Mouse (Mus musculus) forebrain, postnatal 0 days (tissue): ENCODE measurements around the gene Fgd3. TPM values are rescaled to one million over a fixed set of nuclear protein-coding genes. Genes with fewer than 3 reads are reported as not detected.

Experiments used
- ATAC-seq: fragments of 200-750 bp; cut with Nextera tagmentation; 2 replicates; pipeline ENCODE4 v1.8.0; 2017; ENCODE audit warnings: mild to moderate bottlenecking, moderate library complexity
- DNase-seq: peaks from one replicate; pipeline ENCODE4 v3.0.0-alpha.2; 2015
- H3K27ac ChIP-seq: fragments of 300-500 bp; sonication (generic); 2 replicates; pipeline ENCODE4 v1.5.1; 2014; ENCODE audit warnings: low read depth, mild to moderate bottlenecking, antibody characterized with exemption, low read length, moderate library complexity, mixed read lengths
- H3K27me3 ChIP-seq: fragments of 300-500 bp; sonication (generic); 2 replicates; pipeline ENCODE4 v1.6.1; 2014; ENCODE audit warnings: mild to moderate bottlenecking, low read length, mixed read lengths; ENCODE audit not compliant: insufficient read depth
- H3K36me3 ChIP-seq: fragments of 300-500 bp; sonication (generic); 2 replicates; pipeline ENCODE4 v1.6.1; 2014; ENCODE audit warnings: mild to moderate bottlenecking, moderate library complexity; ENCODE audit not compliant: insufficient read depth
- H3K4me1 ChIP-seq: fragments of 300-500 bp; sonication (generic); 2 replicates; pipeline ENCODE4 v1.6.1; 2014; ENCODE audit warnings: antibody characterized with exemption; ENCODE audit not compliant: insufficient read depth
- H3K4me2 ChIP-seq: fragments of 300-500 bp; sonication (generic); 2 replicates; pipeline ENCODE4 v1.6.1; 2014; ENCODE audit warnings: low read depth, mild to moderate bottlenecking, moderate library complexity
- H3K4me3 ChIP-seq: fragments of 300-500 bp; sonication (generic); 2 replicates; pipeline ENCODE4 v1.5.1; 2014; ENCODE audit warnings: low read depth, low read length, mixed read lengths
- H3K9ac ChIP-seq: fragments of 300-500 bp; sonication (generic); 2 replicates; pipeline ENCODE4 v1.6.1; 2014; ENCODE audit warnings: mild to moderate bottlenecking
- H3K9me3 ChIP-seq: fragments of 300-500 bp; sonication (generic); 2 replicates; pipeline ENCODE4 v1.6.1; 2016; ENCODE audit warnings: low read length
- CTCF ChIP-seq: sonication (generic); IDR thresholded peaks from 2 replicates; pipeline ENCODE4 v1.5.1; 2016; ENCODE audit warnings: antibody characterized with exemption, control low read depth, low read depth
- WGBS: fragments of 180-500 bp; shearing (Covaris S2); extraction: QIAGEN DNeasy Blood & Tissue Kit; methylation state at CpG from one replicate; pipeline ENCODE4 v1.1.7; 2014; 5-methylcytosine and 5-hydroxymethylcytosine counted together
- polyA plus RNA-seq: library from polyadenylated mRNA; unstranded; fragments of >200 nt; fragmentation: Nextera tagmentation; extraction: Ambion mirVana; gene quantifications from 2 replicates; pipeline ENCODE4 v1.2.1, GENCODE M21; 2015
- total RNA-seq: library from RNA; depleted of rRNA; stranded (reverse); fragments of >200 nt; gene quantifications from 2 replicates; pipeline ENCODE4 v1.2.3, GENCODE M21; 2014

Gene Fgd3
- total and polyA plus RNA-seq, 2 experiments from 2014 or later = 2.8 to 14.0 TPM

DNA sequence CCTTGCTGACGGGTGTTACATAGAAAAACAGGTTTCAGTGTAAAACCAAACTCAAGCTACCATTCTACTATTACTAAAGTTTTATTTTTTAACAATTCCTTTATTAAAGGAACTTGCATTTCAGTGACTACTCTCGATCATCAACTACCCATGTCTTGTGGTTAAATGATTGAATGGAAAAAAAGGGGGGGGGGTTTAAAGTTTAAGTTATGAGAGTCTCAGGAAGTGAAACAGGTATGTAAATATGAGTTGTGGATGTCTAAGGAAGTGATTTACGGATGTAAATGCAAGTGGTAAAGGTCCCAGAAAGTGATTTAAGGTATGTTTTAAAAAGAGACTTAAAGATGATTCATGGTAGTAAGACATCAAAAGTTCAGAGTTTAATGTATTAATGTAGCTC, 95.0 kb downstream of the Fgd3 start:
- ATAC-seq = no peak
- H3K4me1 ChIP-seq = no peaks in the 10 kb centered on the region
- WGBS = 73% methylated on average over 3 of the region's 3 CpGs

DNA sequence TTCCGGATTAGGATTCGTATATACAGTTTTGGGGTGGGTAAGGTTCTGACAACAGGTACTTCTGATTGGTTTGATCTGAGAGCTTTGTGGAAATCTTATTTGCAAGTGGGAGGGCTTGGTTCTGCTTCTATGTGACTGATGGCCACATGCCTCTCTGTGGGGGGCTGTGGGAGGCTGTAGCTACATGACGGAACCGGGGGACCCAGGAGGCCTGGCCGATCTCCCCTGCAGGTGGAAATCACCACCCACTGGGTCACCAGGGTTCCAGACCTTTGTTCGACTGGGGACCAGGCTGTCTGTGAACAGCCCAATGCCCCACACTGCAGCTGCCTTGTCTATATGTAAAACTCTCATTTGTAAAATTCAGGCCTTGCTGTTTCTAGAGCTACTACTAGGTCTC, 95.4 kb downstream of the Fgd3 start:
- WGBS = 32% methylated on average over 6 of the region's 6 CpGs
- ATAC-seq (no peak), DNase-seq (no peak)
- Histone ChIP-seq H3K4me1 (no peaks in the 10 kb centered on the region), H3K27ac (no peak overlapping the region), H3K9ac (no peak overlapping the region), H3K27me3 (no peaks in the 10 kb centered on the region), H3K36me3 (no peaks in the 10 kb centered on the region), H3K9me3 (no peaks in the 10 kb centered on the region), H3K4me3 (no peak overlapping the region), H3K4me2 (no peak overlapping the region)
- no peak for TF ChIP-seq CTCF

More for the DNA sequence above, 95.0 kb downstream of the Fgd3 start:
- DNase-seq = no peak
- H3K9me3 ChIP-seq = no peaks in the 10 kb centered on the region
- no peaks in the 10 kb centered on the region for H3K27me3 ChIP-seq
- no peak overlapping the region for H3K9ac ChIP-seq
- no peak overlapping the region for H3K4me3 ChIP-seq
- no peak overlapping the region for H3K27ac ChIP-seq
- H3K4me2 ChIP-seq = no peak overlapping the region
- TF ChIP-seq CTCF = no peak
- H3K36me3 ChIP-seq = no peaks in the 10 kb centered on the region

DNA sequence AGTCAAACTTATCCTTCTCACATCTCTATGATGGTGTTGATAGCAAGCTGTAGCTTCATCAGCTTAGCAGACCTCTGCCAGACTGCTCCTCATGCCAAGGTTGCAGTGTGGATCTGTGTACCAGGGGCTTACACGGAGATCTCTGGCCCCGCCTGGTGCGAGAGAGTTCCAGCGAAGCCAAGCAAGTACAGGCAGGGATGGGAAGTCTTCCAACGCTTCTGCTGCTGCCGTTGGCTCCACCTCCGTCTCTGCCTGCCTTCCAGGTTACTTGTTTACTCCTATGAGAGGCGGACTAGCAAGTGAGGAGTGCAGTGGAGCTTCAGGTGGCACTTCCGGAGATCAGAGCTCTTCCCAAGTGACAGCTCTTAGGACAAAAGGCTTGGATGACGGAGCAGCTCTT, 95.8 kb downstream of the Fgd3 start:
- no peak overlapping the region for H3K9ac ChIP-seq
- ATAC-seq (peak; percentile 63), DNase-seq (peak; percentile 26)
- H3K36me3 ChIP-seq = no peaks in the 10 kb centered on the region
- H3K4me2 ChIP-seq = no peak overlapping the region
- WGBS = 17% methylated on average over 10 of the region's 10 CpGs
- no peak for TF ChIP-seq CTCF
- H3K4me3 ChIP-seq = no peak overlapping the region
- no peaks in the 10 kb centered on the region for H3K9me3 ChIP-seq
- H3K27ac ChIP-seq = no peak overlapping the region
- no peaks in the 10 kb centered on the region for H3K4me1 ChIP-seq
- no peaks in the 10 kb centered on the region for H3K27me3 ChIP-seq

GRCm38 (mm10) chr13:49220912-49221311, 99.2 kb downstream of the Fgd3 start:
- Histone ChIP-seq H3K36me3 (no peaks in the 10 kb centered on the region), H3K4me2 (no peak overlapping the region), H3K9ac (no peak overlapping the region), H3K27ac (no peak overlapping the region), H3K4me3 (no peak overlapping the region), H3K9me3 (no peaks in the 10 kb centered on the region), H3K27me3 (no peaks in the 10 kb centered on the region), H3K4me1 (no peaks in the 10 kb centered on the region)
- ATAC-seq (no peak), DNase-seq (no peak)
- TF ChIP-seq CTCF = no peak
- WGBS = 31% methylated on average over 5 of the region's 5 CpGs

DNA sequence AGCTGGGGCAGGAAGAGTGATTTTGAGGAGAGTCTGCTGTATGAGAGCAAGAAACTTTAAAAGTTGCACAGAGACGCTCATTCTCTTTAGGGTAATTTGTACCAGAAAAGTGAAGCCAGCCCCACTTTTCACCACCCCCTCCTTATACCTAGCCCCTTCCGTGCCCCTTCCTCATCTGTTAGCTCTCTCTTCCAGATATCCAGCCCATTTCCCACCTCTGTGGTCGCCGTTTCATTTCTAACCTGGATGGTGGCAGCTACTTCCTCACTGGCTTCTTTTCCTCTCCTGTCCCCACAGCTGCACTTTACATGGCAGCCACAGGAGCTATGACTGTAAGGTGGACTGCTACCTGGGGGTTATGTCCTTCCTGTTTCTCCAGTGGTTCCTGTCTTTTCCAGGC, 100.7 kb downstream of the Fgd3 start:
- H3K27ac ChIP-seq = no peak overlapping the region

GRCm38 (mm10) chr13:49218651-49219050, 101.5 kb downstream of the Fgd3 start:
- Histone ChIP-seq H3K27ac (no peak overlapping the region), H3K36me3 (no peaks in the 10 kb centered on the region), H3K9me3 (no peaks in the 10 kb centered on the region), H3K4me2 (no peak overlapping the region), H3K9ac (no peak overlapping the region), H3K4me1 (peaks cover 6% of the 10 kb centered on the region; the same call in 1 of the 2 replicates), H3K4me3 (no peak overlapping the region), H3K27me3 (no peaks in the 10 kb centered on the region)
- ATAC-seq = no peak
- TF ChIP-seq CTCF = no peak
- WGBS = 19% methylated on average over 3 of the region's 3 CpGs
- no peak for DNase-seq

More for the DNA sequence above, 100.7 kb downstream of the Fgd3 start:
- ATAC-seq (no peak), DNase-seq (no peak)
- Histone ChIP-seq H3K4me1 (peaks cover 6% of the 10 kb centered on the region; the same call in 1 of the 2 replicates), H3K4me2 (no peak overlapping the region), H3K27me3 (no peaks in the 10 kb centered on the region), H3K9me3 (no peaks in the 10 kb centered on the region), H3K36me3 (no peaks in the 10 kb centered on the region), H3K4me3 (no peak overlapping the region), H3K9ac (no peak overlapping the region)
- 76% methylated on average over 4 of the region's 4 CpGs for WGBS
- no peak for TF ChIP-seq CTCF

GRCm38 (mm10) chr13:49216808-49217561, 103.1 kb downstream of the Fgd3 start:
- H3K27ac ChIP-seq = no peak overlapping the region
- WGBS = 62% methylated on average over 9 of the region's 9 CpGs
- no peak for ATAC-seq
- no peak overlapping the region for H3K9ac ChIP-seq
- no peak for TF ChIP-seq CTCF
- DNase-seq = no peak
- no peak overlapping the region for H3K4me2 ChIP-seq
- no peaks in the 10 kb centered on the region for H3K9me3 ChIP-seq
- no peaks in the 10 kb centered on the region for H3K27me3 ChIP-seq
- H3K4me1 ChIP-seq = peaks cover 6% of the 10 kb centered on the region; the same call in 1 of the 2 replicates
- H3K4me3 ChIP-seq = no peak overlapping the region
- H3K36me3 ChIP-seq = no peaks in the 10 kb centered on the region
